Mouse (Mus musculus) lung, postnatal 0 days (tissue): ENCODE data around the gene Adam12. TPM values are rescaled to one million over a fixed set of nuclear protein-coding genes. Genes with fewer than 3 reads are reported as not detected.

ENCODE experiments used
- ATAC-seq: fragments of 200-750 bp; cut with Nextera tagmentation; 2 replicates; pipeline ENCODE4 v1.8.0; 2017; ENCODE audit warnings: moderate library complexity
- DNase-seq: peaks from one replicate; pipeline ENCODE4 v3.0.0-alpha.2; 2016; ENCODE audit warnings: low spot score
- H3K27ac ChIP-seq: fragments of 300-500 bp; sonication (generic); 2 replicates; pipeline ENCODE4 v1.5.1; 2014; ENCODE audit warnings: antibody characterized with exemption, mild to moderate bottlenecking, low read length, mixed read lengths
- H3K27me3 ChIP-seq: fragments of 300-500 bp; sonication (generic); replicated peaks from 2 replicates; pipeline ENCODE4 v1.6.1; 2014; ENCODE audit warnings: low read length, mixed read lengths; ENCODE audit not compliant: insufficient read depth
- H3K36me3 ChIP-seq: fragments of 300-500 bp; sonication (generic); 2 replicates; pipeline ENCODE4 v1.6.1; 2014; ENCODE audit warnings: low read length, mixed read lengths; ENCODE audit not compliant: insufficient read depth
- H3K4me1 ChIP-seq: fragments of 300-500 bp; sonication (generic); 2 replicates; pipeline ENCODE4 v1.6.1; 2014; ENCODE audit warnings: antibody characterized with exemption, low read depth, low read length, mixed read lengths; ENCODE audit not compliant: insufficient read depth
- H3K4me2 ChIP-seq: fragments of 300-500 bp; sonication (generic); replicated peaks from 2 replicates; pipeline ENCODE4 v1.6.1; 2014; ENCODE audit warnings: low read depth, mild to moderate bottlenecking, low read length, moderate library complexity, mixed read lengths
- H3K4me3 ChIP-seq: fragments of 300-500 bp; sonication (generic); 2 replicates; pipeline ENCODE4 v1.5.1; 2014; ENCODE audit warnings: low read depth, low read length
- H3K9ac ChIP-seq: fragments of 300-500 bp; sonication (generic); replicated peaks from 2 replicates; pipeline ENCODE4 v1.6.1; 2014; ENCODE audit warnings: low read depth, mild to moderate bottlenecking
- H3K9me3 ChIP-seq: fragments of 300-500 bp; sonication (generic); 2 replicates; pipeline ENCODE4 v1.6.1; 2016; ENCODE audit warnings: low read length, mixed read lengths
- CTCF ChIP-seq: IDR thresholded peaks from 2 replicates; pipeline ENCODE4 v1.5.1; 2016; ENCODE audit warnings: antibody characterized with exemption, mild to moderate bottlenecking
- EP300 ChIP-seq: IDR thresholded peaks from 2 replicates; pipeline ENCODE4 v1.6.1; 2016; ENCODE audit warnings: antibody characterized with exemption, mild to moderate bottlenecking, control low read depth
- WGBS: fragments of 180-500 bp; shearing (Covaris S2); extraction: QIAGEN DNeasy Blood & Tissue Kit; methylation state at CpG from one replicate; pipeline ENCODE4 v1.1.7; 2014; 5-methylcytosine and 5-hydroxymethylcytosine counted together
- polyA plus RNA-seq: library from polyadenylated mRNA; unstranded; fragments of >200 nt; fragmentation: Nextera tagmentation; extraction: Ambion mirVana; gene quantifications from 2 replicates; pipeline ENCODE4 v1.2.1, GENCODE M21; 2015

Gene Adam12
- polyA plus RNA-seq, 1 experiment from 2014 or later: 2.5 TPM

DNA sequence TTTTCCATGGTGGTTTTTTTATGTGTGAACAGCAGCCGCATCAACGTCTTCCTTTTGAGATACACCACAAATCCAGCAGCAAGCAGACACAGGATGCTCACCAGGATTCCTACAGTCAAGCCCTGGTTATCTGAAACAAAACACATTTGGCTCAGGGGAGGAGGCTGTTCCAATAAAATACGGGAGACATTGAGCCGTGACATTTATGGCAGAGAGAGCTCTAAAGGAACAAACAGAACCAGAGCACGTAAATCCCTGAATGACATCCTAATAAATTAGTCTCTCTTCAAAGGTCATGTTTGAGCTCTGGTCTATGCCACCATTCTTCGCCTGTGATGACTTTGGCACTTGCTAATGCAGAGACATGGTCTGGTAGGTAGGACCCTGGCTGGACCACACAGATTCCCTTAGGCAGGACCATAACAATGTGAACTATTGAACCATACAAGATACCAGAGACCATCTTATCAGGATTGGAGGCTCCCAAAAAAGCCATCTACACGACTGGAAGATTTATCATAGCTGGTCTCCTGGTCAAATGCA is 322.0 kb downstream of the Adam12 start:
- Histone ChIP-seq H3K4me2 (no peak overlapping the region), H3K4me1 (no peaks in the 10 kb centered on the region), H3K27ac (no peak overlapping the region), H3K4me3 (no peak overlapping the region), H3K9ac (no peak overlapping the region), H3K27me3 (no peaks in the 10 kb centered on the region), H3K9me3 (no peaks in the 10 kb centered on the region; the same call in 1 of the 2 replicates), H3K36me3 (no peaks in the 10 kb centered on the region)
- no peak for DNase-seq
- TF ChIP-seq CTCF: no peak
- TF ChIP-seq EP300: no peak
- WGBS: 68% methylated on average over 7 of the region's 7 CpGs
- no peak for ATAC-seq

DNA sequence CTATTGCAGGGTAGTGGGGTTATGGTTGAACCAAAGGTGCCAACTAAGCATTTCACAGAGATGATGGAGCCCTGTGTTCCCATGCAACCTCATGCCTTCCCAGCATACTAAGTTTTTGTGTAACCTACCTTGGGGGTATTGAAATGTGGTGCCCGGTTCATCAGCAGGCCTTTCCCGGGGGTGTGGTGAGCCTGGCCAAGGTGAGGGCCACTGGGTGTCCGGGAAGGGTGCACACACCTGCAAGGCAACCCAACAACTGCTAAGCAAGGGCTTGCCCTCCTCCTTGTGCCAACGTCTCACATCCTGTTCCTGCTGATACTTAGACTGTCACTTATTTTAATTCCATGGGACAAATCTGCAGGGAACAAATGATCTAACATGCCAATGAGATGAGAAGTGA is 323.0 kb downstream of the Adam12 start:
- DNase-seq (no peak), ATAC-seq (no peak)
- Histone ChIP-seq H3K9me3 (no peaks in the 10 kb centered on the region; the same call in 1 of the 2 replicates), H3K4me2 (no peak overlapping the region), H3K27me3 (no peaks in the 10 kb centered on the region), H3K36me3 (no peaks in the 10 kb centered on the region), H3K9ac (no peak overlapping the region), H3K4me1 (no peaks in the 10 kb centered on the region), H3K4me3 (no peak overlapping the region), H3K27ac (no peak overlapping the region)
- WGBS: 78% methylated on average over 4 of the region's 4 CpGs
- TF ChIP-seq EP300 (no peak), CTCF (no peak)

DNA sequence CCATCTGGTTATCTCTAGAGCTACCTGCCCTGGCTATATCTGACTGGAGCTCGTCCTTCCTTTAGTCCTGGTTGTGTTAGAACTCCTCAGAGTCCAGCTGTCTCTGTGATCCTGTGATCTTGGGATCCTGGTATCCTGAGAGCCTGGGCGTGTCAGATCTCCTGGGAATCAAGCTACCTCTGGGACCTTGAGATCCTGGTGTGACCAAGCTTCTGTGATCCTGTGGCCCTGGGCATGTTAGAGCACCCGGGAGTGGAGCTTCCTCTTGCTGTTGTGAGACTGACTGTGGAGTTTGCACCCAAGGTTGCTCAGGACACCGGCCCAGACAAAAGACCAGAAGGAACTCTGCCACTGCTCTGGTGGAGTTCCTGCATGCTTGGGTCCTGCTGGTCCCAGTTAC is 332.6 kb downstream of the Adam12 start:
- H3K27me3 ChIP-seq: no peaks in the 10 kb centered on the region
- TF ChIP-seq EP300 (no peak), CTCF (no peak)
- H3K9ac ChIP-seq: no peak overlapping the region
- no peak overlapping the region for H3K27ac ChIP-seq
- DNase-seq (no peak), ATAC-seq (no peak)
- H3K4me2 ChIP-seq: no peak overlapping the region
- H3K4me1 ChIP-seq: no peaks in the 10 kb centered on the region
- WGBS: 85% methylated on average over 4 of the region's 4 CpGs
- H3K4me3 ChIP-seq: no peak overlapping the region
- no peaks in the 10 kb centered on the region for H3K9me3 ChIP-seq
- H3K36me3 ChIP-seq: no peaks in the 10 kb centered on the region

DNA sequence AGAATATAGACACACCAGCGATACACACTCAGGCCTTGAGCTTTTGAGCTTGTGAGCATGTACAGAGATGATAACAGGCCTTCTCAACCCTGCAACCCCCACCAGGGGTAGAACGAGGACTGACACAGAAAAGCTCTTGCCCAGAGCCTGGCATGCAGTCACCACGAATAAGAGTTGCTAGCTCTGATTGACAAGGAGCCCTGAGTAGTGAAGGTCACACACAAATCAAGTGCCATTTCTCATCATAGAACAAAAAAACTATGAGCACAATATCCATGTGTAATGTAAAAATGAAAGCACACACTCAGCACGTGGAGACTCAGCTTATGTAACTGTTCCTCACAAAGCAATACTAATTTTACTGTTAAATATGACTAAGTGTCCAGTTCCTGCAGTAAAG is 340.1 kb downstream of the Adam12 start:
- Histone ChIP-seq H3K27ac (no peak overlapping the region), H3K27me3 (no peaks in the 10 kb centered on the region), H3K9me3 (no peaks in the 10 kb centered on the region), H3K4me3 (no peak overlapping the region), H3K36me3 (no peaks in the 10 kb centered on the region), H3K4me2 (no peak overlapping the region), H3K9ac (no peak overlapping the region), H3K4me1 (no peaks in the 10 kb centered on the region)
- 56% methylated on average over 4 of the region's 4 CpGs for WGBS
- TF ChIP-seq CTCF: no peak
- no peak for TF ChIP-seq EP300
- ATAC-seq: no peak
- no peak for DNase-seq

DNA sequence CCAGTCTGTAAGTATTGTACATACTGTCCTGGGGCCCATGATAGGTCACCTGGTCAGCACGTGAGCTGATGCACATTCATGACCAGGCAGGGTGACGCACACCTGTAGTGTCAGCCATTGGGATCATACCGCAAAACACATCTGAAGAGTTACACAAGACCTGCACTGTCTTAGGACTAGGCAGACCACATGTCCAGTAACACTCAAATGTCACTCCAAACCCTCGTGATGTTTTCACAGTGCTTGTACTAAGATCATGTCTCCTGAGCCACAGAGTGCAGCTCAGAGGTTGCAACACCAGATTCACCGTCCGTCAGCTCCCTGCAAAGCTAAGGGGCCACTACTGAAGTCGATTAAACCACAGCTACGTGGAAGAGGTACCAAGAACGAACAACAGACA is 340.6 kb downstream of the Adam12 start:
- ATAC-seq: peak; percentile 83
- H3K27ac ChIP-seq: no peak overlapping the region
- H3K9ac ChIP-seq: no peak overlapping the region
- no peaks in the 10 kb centered on the region for H3K4me1 ChIP-seq
- no peak overlapping the region for H3K4me3 ChIP-seq
- DNase-seq: peak; percentile 32
- H3K4me2 ChIP-seq: no peak overlapping the region
- TF ChIP-seq CTCF (no peak), EP300 (no peak)
- WGBS: 75% methylated on average over 9 of the region's 9 CpGs
- no peaks in the 10 kb centered on the region for H3K27me3 ChIP-seq
- no peaks in the 10 kb centered on the region for H3K9me3 ChIP-seq
- no peaks in the 10 kb centered on the region for H3K36me3 ChIP-seq

DNA sequence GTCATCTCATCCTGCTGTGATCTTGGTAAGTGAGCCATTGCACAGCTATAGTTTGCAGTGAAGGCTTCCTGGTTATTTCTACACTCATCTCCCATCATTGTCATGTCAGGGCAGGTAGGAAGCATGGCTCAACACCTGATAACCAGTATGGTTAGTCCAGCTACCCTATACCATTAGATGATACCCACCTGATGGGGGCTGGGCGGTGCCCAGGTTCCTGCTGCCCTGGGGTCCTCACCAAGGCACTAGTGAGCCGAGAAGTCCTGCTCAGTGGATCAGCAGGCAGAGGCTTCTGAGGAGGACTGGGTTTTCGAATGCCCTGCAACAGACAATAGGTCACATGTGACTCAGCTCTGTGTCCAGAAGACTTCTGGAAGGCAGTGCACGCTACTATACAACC is 342.0 kb downstream of the Adam12 start:
- Histone ChIP-seq H3K9me3 (no peaks in the 10 kb centered on the region), H3K27ac (no peak overlapping the region), H3K4me1 (no peaks in the 10 kb centered on the region), H3K9ac (no peak overlapping the region), H3K27me3 (no peaks in the 10 kb centered on the region), H3K4me3 (no peak overlapping the region), H3K4me2 (no peak overlapping the region), H3K36me3 (no peaks in the 10 kb centered on the region)
- TF ChIP-seq EP300 (no peak), CTCF (no peak)
- DNase-seq: no peak
- ATAC-seq: no peak
- WGBS: 91% methylated on average over 4 of the region's 4 CpGs
